Mouse (Mus musculus) stomach, postnatal 0 days (tissue): ENCODE data around the gene Plau.

ENCODE experiments used
- CTCF ChIP-seq: IDR thresholded peaks from 2 replicates; pipeline ENCODE4 v1.5.1; 2016; ENCODE audit warnings: antibody characterized with exemption, low read depth, mild to moderate bottlenecking, moderate library complexity
- EP300 ChIP-seq: optimal IDR thresholded peaks from 2 replicates; pipeline ENCODE3; 2016; ENCODE audit warnings: antibody characterized with exemption

DNA sequence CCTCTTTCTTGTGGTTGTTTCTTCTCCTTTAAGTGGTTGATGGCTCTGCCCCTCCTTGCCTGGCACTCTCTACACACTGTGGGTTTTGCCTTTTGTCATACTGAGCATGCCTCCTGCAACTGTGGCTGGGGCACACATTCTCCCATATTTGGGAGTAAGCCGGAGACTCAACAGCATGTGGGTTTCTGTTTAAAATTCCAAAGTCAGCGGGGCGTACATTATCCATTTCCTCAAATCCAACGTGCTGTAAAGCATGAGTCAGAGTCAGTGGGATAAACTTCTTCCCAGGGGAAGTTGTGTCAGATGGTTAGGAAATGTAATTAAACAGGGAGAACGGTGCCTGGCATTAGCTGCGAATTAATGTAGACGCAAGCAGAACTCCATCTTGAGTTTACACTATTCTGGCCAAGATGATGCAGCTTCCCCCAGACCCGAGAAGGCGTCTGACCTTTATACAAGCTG is 55.5 kb downstream of the Plau start:
- TF ChIP-seq EP300 (no peak), CTCF (no peak)
